Mouse (Mus musculus) embryo, embryonic 9.5 days (tissue): Measurements from ENCODE around the gene Slc27a5.

Experiments used
- DNase-seq: peaks from one replicate; pipeline ENCODE4 v3.0.0-alpha.2; 2017; ENCODE audit errors: extremely low spot score

Slc27a5 gene

GRCm38 (mm10) chr7:13023928-13024731, 26.1 kb upstream of the Slc27a5 start:
- peak; percentile 98 for DNase-seq

DNA sequence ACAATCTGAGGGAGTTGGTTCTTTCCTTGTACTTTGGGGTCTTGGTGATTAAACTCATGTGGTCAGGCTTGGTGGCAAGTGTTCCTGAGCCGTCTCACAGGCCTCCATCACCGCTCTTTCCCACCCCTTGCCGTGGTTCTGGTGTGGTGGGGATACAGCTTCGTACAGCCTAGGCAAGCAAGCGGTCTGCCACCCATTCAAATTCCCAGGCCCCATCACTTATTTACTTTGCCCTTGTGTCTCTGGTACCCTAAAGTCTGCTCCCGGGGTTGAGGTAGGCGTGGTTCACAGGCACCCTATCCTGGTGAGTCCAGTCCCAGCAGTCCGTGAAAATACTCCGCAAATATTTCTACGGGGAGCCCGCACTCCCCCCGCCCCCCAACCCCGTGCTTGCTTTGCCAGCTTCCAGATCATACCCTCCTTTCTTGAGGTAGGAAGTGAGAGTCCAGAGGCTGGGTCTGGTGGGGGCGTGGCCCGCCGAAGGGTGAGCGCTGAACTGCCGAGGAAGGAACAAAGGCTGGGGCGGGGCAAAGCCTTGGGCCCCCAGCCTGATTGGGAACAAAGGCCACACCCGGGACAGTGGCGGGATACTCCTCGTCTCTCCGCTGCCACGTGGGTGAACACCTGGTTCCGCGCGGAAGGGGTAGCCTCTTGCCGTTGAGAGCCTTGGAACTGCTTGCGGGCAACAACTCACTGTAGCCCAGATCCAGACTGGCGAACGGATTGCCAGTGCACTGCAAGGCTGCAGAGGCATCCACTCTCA, 25.0 kb upstream of the Slc27a5 start:
- peak; percentile 90 for DNase-seq

- no peak for DNase-seq
These were observed 17.2 kb upstream of the Slc27a5 start for GRCm38 (mm10) chr7:13015217-13015616.

- no peak for DNase-seq
These were observed 16.4 kb upstream of the Slc27a5 start for GRCm38 (mm10) chr7:13014275-13014839.

DNA sequence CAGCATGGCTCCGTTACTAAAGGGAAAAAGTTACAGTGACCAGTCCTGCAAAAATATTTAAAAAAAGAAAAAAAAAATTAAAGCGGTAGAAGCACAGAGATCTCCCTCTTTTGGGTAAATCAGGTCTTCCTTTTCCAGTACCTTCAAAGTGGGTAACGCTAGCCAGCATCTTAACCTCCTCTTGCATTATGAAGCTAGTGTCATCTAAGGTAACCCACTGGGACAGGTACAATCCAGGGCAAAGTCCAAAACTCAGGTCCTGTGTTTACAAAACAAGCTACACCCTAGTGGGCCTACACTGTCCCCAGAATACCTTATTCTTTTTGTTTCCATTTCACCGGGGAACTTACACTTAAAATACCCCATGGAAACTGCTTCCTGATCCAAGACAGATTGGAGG, 15.7 kb upstream of the Slc27a5 start:
- DNase-seq, result no peak

GRCm38 (mm10) chr7:13010005-13010908, 12.3 kb upstream of the Slc27a5 start, which contains the start of gene Zbtb45:
Zbtb45 (minus strand) TSS chr7:13010034.
- peak; percentile 49 for DNase-seq

DNA sequence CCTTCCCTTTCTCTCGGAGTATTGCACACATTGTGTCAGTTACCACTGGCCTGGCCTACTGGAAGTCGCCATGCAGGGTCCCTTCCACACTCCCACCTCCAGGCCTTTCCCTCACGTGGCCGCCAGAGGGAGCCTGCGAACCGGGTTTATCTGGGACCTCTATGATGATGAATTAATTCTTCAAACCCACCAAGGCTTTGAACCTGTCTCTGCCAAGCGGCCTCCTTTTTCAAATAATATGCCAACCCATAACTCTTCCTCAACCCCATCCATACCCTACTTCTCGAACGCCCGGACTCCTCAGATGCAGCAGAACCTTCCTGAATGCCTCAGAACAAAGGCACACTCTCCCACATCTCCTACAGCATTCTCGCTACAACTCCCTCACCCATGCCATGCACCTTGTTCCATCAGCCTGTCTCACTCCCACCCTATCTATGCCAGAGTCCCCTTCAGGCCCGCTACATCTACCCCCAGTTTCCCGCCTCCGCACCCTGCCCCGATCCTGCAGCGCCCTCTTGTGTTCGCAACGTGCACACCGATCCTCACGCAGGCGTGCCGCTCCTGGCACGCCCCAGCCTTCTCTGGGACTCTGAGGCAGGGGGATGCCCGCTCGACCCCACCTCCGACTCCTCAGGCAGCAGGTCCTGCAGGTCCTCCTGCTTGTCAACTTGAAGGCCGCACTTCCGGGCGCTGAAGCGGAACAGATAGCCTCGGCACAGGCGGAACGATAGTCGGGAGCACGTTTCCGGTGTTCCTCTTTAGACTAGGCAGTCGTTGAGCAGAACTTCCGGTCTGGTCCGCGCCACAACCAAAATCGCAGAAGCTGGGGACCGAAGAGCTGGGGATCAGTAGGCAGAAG, 11.4 kb upstream of the Slc27a5 start:
- peak; percentile 97 for DNase-seq

DNA sequence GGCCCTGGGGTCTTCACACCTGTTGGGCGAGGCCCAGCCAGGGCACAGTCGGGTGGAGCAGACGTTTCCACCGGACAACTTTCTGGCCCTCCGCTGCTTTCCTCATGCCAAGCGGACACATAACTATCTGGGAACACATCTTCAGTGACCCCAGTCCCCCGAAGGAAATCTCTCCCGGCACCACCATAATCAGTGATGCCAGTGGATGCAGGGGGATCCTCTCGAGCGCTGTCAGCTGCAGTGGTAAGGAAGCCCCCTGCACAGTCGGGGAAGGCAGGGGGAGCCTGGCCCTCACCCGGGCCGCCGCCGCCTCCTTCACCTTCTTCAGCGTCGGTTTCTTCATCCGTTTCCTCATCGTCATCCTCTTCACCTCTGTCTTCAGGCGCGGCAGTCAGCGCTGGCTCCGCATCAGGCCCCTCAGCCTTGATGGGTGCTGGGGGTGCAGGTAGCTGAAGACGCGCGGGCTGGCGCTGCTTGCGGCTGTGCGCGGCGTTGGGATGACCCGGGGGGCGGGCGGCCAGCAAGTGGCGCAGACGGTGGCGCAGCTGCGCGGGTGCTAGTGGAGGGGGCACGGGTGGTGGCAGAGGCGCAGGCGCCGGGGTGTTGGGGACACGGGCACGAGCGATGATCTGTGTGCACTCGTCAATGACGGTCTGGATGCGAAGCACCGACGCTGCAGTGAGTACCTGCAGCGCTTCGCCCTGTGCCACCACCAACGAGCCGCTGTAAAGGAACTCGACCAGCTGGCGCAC, 9.5 kb upstream of the Slc27a5 start:
- DNase-seq, result no peak

- DNase-seq, result no peak
These were observed 8.5 kb upstream of the Slc27a5 start for GRCm38 (mm10) chr7:13006531-13006930.

DNA sequence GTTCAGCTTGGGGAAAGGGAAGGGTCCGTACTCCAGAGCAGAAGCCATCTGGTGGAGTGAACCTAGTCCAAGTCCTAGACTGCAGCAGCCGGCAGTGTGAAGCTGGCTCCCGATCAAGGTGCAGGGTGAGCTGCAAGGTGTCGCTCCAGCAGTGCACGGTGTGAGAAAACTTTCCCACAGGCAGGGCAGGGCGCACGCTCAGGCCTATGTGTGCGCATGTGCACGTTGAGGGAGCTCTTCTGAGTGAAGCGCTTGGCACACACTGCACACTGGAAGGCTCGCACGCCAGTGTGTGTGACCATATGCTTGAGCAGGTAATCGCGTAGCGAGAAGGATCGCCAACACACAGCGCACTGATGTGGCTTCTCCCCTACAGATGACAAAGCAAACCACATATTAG, 8.0 kb upstream of the Slc27a5 start:
- no peak for DNase-seq

GRCm38 (mm10) chr7:13003380-13003779, 5.4 kb upstream of the Slc27a5 start:
- DNase-seq, result no peak

DNA sequence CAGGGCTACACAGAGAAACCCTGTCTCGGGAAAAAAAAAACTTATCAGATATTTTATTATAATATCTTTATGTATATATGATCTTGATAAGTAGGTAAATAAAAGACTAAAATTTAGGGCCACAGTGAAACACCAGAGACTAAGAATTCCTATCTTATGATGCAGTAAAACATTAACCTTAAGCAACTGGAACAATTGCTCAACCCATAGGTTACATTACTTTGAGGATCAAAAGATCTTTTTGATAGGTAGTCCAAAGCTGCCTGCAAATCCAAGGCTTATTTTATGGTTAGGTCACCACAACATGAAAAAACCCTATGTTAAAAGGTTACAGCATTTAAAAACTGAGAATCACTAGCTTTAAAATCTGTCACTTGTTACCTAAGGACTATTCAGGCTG, 3.6 kb upstream of the Slc27a5 start:
- no peak for DNase-seq

DNA sequence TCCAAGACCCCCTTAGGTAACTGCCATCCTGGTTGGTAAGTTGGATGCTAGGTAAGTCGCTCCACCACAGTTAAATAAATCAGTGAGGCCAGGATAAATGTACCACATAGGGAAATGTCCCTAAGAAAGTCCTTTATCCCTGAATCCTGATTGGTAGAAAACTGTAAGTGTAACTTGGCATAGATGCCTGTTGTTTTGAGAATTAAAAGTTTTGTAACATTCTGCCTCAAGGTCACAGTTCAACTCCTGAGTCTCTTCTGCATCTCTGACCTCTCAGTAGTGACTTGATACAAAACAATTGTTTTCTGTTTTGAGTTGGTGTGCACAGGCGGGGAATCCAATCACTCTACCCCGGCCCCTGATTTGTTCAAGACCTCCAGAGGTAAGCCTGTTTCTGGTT, 859 bp upstream of the Slc27a5 start, which contains the start of gene Trim28:
TSS of gene Trim28 (plus strand) at position 264 of the 400 bp plus-strand sequence.
- DNase-seq, result no peak

DNA sequence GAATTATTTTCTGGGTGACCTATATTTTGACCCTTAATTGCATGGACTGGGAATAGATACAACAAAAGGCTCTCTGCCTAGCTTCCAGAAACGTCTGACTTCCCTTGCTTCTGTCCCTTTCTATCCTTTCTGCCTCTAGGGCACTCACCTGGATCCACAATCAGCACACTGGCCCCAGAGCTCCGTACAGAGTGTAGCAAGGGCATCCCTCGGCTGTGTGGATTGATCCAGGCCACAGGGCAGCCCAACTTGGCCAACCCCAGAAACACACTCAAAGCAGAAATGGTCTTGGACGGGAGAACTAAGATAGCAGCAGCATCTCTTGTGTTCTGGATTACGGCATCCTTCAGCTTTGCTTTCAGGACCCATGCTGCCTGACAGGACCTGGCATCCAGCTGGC, 762 bp downstream of the Slc27a5 start:
- DNase-seq, result no peak

GRCm38 (mm10) chr7:12995862-12996261, 2.1 kb downstream of the Slc27a5 start:
- DNase-seq, result no peak

GRCm38 (mm10) chr7:12993148-12993547, 4.8 kb downstream of the Slc27a5 start:
- no peak for DNase-seq

DNA sequence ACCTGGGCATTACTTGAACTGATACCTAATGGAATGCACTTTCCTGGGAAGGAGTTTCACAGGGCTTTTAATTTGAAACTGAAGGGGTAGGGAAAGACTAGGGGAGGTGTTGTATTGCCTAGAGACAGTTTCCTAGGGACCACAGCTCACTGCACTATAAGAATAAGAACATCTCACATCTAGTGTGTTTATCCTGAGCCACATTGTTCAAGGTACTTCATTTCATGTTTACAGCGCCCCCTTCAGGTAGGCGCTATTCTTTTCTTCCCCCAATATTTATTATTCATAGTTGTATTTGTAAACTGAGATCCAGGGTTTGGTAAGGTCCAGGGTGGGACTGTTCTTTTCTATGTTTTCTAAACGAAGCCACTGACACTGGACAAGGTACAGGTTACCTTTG, 5.8 kb downstream of the Slc27a5 start:
- no peak for DNase-seq

DNA sequence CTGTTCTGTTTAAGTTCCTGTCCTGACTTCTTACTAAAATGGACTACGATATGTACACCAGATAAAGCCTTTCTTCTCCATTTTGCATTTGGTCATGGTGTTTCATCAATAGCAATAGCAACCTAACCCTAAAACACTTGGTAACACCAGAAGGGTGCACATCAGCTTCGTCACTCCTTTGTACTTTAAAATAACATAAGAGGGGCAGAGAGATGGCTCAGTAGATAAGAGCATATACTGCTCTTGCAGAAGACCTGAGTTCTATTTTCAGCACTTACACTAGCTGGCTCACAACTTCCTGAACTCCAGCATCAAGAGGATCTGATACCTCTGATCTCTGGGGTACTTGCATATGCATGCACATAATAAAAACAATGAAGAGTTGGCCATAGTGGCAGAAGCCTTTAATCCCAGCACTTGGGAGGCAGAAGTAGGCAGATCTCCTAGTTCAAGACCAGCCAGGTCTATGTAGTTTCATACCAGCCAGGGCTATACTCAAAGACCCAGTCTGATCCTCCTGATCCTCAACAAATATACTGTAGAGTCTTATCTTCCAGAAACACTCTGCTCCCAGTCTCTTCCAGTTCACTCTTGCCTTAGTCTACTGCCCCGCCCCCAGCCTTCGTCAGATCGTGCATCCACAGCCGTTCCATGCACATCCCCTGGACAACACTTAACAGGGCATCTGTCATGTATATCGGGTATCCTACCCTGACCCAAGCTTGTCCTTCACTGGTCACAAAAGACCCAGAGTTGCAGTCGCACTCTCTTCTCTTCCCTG, 10.4 kb downstream of the Slc27a5 start:
- DNase-seq, result no peak

DNA sequence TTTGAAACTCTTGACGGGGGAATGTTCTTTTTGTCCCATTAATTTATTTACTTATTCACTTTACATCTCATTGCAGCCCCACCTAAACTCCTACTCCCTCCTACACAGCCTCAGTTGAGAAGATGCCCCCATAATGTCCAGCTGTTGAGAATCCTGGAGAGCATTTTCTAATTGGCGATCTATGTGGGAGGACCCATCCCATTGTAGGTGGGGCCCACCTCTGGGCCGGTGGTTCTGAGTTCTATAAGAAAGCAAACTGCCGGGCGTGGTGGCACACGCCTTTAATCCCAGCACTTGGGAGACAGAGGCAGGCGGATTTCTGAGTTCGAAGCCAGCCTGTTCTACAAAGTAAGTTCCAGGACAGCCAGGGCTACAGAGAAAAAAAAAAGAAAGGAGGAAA, 11.1 kb downstream of the Slc27a5 start:
- DNase-seq, result no peak
